Mouse (Mus musculus): Measurements from ENCODE around the gene Vps54. TPM values are rescaled to one million over a fixed set of nuclear protein-coding genes. Genes with fewer than 3 reads are reported as not detected.
"Not testable (repeated sequence)": the region's sequence is repeated elsewhere in the genome, so short reads cannot be mapped to it uniquely, and the experiment has no call there.

The Vps54 gene
- polyA plus RNA-seq (2012; rRNA removed), result 25.6 and 25.9 TPM in 2 replicates

DNA sequence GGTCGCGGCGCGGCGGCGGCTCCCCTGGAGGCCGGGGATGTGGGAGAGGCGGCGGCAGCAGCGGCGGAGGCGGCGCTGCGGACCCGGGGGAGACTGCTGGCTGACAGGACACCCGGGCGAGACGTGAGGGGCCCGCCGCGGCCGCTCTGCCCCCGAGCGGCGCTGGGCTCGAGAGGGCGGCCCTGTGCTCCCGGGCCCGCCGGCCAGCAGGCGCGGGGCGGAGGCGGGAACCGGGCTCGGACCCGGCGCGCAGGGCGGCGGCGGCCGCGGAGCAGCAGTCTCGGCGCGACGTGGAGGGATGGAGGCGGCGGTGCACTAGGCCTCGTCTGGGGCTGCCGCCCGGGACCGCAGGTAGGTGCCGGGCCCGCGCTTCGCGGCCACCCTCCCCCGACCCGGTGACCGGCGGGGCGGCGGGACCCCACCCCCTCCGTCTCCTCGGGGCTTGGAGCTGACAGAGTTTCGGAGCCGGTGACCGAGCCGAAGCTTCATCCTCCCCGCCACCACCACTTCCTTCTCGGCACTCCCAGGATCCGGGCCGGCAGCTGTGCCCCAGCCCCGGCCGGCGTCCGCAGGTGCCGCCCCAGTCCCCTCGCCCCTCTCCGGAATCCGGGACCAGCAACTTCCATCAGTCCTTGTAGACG, at the start of gene Vps54:
Gene Vps54, plus strand, starts transcription at position 261 of the 641 bp plus-strand sequence.
- DNase-seq (ENCODE audit: extremely low spot score in 1 of 2, low spot score in 1 of 2), result peak in 1 of 2 experiments; percentile 28

DNA sequence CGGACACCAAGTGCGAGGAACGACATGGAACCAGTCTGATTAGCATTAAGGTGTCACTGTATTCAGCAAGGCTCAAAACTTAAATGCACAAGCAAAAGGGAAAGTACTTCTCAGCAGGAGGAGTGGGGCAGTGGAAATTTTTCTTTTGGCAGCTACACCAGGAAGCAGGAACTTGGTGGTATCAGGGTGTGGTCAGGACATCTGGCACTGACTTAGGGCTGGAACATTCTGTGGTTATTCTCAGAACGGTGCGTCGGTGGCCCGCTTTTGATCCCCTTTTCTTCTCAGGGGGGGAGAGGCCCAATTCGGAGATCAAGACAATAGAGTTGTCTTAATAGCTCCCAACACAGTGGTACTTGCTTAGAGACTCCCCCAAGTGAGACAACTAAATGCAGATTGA, 47.3 kb upstream of the Vps54 start:
- not testable (repeated sequence) for DNase-seq (ENCODE audit: extremely low spot score in 1 of 2, low spot score in 1 of 2)

DNA sequence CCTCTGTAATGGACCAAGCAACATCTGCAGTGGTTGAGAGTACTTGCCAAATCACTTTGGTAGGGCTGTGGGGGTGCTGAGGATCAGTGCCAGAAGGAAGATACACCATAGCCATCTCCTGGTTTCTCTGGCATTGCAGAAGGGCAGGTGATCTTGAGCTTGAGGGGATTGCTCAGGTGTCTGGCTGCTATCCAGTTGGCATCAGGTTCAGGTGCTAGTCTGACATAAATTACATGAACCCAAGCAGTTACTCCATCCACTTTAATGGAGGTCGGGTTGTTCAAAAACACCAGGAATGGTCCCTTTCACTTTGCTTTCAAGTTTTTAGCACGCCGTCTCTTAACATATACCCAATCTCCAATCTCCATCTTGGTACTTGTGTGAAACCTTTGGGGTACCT, 44.2 kb upstream of the Vps54 start:
- no peak for DNase-seq (ENCODE audit: extremely low spot score in 1 of 2, low spot score in 1 of 2)

DNA sequence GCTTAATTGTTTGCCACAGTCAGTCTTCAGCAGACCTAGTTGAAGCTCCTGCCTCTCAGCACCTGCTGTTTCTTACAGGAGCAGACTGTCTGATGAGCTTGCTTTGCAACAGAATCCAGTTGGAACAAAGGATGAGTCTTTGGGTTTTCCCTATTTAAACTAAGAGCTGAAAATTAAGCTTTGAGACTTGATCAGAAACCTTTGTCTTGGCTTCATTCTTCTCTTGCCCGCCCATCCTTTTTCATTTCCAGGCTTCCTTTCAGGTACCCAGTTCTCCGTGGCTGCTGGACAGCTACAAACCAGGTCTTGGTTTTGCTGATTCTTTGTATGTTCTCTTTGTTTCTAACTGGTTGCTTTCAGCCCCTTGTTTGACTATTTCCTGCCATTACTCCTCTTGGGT, 30.0 kb upstream of the Vps54 start:
- no peak for DNase-seq (ENCODE audit: extremely low spot score in 1 of 2, low spot score in 1 of 2)

DNA sequence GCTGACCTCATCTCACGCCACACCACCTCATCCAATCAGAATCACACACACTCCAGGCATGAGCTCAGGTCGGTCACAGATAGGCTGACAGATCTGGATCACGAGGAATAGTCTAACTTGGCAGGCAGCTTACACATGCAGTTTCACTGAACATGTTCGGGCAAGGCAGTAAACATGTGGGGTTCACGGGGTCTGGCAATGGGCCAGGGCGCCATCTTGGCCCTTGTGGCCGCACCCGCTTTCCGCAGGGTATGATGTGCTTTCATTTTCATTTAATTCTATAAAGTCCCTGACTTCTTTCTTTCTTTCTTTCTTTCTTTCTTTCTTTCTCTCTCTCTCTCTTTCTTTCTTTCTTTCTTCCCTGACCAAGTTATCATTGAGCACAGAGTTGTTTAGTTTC, 29.4 kb upstream of the Vps54 start:
- not testable (repeated sequence) for DNase-seq (ENCODE audit: extremely low spot score in 1 of 2, low spot score in 1 of 2)

DNA sequence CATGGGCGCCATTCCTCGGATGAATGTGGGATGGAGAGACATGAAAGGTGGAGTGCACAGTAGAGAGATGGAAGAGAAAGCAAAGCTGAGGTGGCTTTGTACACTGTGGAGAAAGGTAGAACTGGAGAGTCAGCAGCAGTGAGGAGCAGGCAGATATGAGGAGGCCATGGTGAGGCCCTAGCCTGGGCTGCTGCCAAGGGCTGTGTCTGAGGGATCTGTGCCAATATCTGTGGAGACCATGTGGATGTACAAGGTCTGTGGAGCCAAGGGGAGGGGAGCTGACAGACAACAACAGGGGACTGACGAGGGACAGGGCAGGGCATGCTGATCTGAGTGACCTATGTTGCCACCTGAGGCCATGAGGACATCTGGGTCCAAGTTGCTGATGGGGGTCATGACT, 21.7 kb upstream of the Vps54 start:
- DNase-seq (ENCODE audit: extremely low spot score in 1 of 2, low spot score in 1 of 2), result no peak

DNA sequence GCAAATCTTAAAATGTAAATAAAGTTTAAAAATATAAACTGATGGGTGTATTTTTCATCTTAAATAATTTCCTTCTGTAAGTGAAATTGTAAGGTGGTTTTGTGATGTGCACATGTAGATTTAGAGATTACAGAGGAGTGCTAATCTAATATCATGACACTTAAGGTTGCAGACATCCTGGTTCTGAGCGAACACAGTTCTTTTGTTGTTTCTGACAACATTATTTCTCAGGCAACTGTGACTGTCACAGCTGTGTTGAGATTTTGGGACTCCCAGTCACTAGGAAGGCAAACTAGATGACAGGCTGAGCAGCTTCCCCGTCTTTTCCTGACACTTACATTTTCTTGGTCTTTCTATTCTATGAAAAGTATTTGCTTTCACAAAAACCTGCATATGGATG, 19.8 kb upstream of the Vps54 start:
- no peak for DNase-seq (ENCODE audit: extremely low spot score in 1 of 2, low spot score in 1 of 2)

DNA sequence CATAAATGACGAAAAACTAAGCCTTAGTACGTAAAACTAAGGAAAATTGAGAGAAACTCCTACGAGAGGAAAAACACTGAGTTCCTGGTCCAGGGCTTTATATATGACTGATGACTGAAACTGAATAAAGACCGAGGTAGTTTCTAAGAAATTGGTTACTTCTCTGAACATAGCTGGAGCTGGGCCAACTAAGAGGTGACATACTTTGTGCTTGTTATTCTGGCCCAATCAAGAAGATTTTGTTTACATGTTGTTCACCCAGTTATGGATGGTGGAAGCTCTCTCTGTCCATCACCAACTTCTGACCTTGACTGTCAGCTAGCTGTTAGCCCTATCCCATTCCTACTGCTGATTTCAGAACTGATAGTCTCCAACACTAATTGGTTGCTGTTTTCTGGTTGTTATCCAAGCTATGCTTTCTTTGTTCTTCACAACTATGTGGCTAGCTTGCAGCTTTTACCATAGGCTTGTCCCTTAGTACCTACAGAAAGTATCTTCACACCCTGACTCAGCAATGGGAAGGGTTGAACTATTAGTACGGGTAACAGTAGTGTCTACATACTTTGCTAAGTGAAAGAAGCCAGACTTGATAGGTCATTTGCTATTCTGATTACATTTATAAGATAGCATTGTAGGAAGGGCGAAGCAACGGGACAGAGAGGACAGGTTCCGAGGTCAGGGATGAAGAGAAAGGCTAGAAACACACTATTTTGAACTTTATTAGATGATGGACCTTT, 19.1 kb upstream of the Vps54 start:
- DNase-seq (ENCODE audit: extremely low spot score in 1 of 2, low spot score in 1 of 2), result no peak

DNA sequence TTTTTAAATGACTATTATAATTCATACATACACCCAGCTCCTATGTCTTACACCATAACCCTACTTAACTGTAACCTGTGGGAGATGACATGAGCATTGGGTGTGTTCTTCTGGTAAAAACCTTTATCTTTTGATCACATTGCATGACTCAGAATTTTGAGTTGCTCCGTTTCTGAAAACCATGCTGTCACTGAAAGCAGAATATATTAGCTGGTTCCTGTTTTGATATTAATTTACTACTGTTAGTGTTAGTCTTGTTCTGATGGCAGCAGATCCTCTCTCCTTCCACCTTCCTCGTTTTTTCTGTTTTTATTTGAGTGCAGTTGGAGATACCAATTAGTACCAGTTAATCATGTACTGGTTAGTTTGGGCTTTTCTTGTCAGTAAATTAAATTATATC, 18.3 kb upstream of the Vps54 start:
- no peak for DNase-seq (ENCODE audit: extremely low spot score in 1 of 2, low spot score in 1 of 2)

DNA sequence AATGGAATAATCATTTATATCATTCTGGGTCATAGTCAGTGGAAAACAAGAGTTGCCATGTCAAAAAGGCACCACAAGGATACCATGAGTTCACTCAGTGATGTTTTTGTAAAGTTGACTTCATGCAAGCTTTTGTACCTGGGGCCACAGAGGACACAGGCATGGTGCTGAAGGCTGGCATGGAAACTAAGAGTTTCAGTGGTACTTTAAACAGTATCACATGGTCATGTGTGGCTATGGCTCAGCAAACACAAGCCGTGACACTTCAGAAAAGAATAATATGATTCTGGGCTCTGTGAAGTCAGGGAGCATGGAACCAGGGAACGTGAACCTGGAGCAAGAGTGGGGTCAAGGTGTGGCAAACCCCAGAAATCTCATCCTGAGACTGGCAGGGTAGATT, 17.7 kb upstream of the Vps54 start:
- DNase-seq (ENCODE audit: extremely low spot score in 1 of 2, low spot score in 1 of 2), result no peak

DNA sequence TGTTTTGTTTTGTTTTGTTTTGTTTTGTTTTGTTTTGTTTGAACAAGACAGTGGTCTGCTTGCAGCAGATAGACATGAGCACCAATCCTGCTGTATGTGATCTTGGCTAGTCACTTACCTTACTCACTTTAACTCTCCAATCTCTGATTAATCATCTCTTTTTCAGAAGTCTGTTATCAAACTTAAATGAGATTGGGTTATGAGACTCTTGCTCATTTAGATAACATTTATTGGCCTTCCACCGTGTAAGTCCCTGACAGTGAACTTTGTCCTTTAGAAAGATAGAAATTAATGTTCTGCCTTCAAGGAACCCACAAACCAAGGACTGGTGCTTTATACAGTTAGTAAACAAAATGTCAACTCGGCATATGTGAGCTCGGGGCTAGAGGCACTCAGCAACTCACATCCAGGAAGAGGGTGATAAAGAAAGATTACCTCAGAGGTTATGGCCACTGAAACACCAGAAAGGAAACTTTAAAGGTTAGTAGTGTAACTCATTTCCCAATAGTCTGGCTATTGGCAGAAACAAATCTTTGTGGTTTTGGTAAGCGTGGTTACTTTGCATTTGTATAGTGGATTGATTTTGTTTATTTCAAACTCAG, 16.4 kb upstream of the Vps54 start:
- DNase-seq (ENCODE audit: extremely low spot score in 1 of 2, low spot score in 1 of 2), result no peak

DNA sequence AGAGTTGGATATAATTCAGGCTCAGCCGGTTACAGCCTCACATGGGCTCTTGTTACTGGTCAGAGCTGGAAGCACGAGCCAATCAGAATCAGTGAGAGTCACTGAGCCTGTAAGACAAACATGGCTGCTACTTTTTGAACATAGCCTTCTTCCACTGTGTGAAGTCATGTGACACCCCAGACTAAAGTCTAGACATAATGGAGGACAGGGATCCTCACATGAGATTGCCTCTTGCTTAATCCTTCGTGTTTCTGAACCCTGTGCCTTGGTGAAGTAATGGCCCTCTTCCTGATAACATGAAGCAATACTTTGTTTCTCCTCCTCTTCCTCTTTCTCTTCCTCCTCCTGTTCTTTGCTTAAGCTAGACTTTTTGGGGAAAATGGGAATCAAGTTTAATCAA, 15.5 kb upstream of the Vps54 start:
- DNase-seq (ENCODE audit: extremely low spot score in 1 of 2, low spot score in 1 of 2), result no peak

DNA sequence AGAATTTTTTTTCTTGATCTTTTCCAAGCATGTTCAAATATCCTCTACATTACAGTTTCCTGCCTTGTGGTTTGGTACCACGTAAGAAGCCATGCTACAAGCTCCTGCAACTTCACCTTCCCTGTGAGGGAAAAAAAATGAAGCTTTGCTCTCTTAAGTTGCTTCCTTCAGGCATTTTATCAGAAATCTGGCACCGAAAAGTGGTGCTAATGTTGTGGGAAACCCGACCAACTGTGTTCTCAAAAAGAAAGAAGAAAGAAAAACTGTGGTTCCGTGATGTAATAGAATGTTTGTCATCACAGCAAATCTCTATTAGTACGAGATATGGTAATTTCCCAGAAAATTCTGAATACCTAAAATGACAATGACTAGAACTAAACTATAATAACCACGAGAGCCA, 15.0 kb upstream of the Vps54 start:
- no peak for DNase-seq (ENCODE audit: extremely low spot score in 1 of 2, low spot score in 1 of 2)

DNA sequence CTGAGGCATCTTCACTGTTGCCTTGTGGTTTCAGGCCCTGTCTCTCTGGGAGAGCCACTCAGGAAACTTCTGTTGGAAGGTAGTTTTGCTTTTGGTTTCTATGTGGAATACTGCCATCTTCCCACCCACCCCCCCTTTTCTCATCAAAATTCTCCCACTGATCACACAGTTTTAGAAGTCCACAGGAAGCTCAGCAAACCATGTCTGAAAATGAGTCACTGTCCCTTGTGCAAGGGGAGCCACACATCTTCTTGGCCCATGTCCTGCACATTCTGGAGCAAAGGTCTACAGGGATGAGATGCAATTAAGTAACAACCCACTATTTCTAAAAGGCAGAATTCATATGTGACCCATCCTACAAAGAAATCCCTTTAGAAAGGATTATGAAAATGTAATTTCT, 14.6 kb upstream of the Vps54 start:
- DNase-seq (ENCODE audit: extremely low spot score in 1 of 2, low spot score in 1 of 2), result no peak

DNA sequence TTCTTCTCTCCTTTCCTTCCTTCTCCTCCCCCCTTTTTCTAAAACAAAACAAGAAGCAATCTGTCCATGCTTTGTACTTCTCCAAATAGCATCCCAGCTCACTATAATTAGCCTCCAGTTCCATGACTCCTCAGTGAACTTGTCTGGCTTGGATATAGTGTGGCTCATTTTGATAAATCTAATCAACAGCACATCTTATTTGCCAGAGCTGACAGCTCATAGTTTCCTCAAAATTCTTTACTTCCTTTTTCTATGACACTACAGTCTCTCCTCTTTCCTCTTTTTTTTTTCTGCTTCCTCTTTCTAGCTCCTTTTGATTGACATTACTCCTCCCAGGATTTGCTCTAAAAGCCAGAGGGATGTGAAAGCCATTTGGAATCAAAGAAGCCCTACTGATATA, 14.1 kb upstream of the Vps54 start:
- no peak for DNase-seq (ENCODE audit: extremely low spot score in 1 of 2, low spot score in 1 of 2)

DNA sequence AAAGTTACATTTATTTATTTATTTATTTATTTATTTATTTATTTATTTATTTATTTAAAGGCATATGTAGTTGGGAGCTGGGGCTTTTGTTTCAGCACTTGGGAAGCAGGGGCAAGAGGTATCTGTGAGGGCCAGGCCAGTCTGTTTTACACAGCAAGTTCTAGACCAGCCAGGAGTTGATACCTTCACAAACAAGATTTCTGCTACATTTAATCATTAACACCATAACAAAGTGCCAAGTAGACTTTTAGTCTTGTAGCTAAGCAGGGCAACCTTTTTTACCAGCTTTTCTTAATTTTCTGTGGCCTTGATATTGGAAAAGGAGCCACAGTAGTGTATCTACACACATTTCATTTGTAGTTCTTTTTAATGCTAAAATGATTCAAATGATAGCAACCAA, 3.7 kb upstream of the Vps54 start:
- no peak for DNase-seq (ENCODE audit: extremely low spot score in 1 of 2, low spot score in 1 of 2)

DNA sequence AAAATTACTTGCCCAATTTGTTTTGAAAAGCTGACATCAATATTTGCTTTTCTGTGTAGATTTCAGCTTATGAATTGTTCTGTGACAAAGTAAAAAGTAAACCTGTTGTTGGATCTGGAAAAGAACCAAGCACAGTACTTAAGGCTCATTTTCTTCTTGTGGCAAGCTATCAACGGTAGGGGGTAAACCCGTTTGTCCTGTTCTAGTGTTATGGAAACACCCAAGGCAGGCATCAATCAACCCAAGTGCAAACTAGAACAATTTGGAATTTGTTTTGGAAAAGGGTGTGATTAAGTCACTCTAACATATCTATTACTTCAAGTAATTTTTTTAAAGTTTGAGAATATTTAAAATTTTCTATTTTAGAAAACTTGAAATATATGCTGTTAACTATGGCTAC, 3.3 kb upstream of the Vps54 start:
- DNase-seq (ENCODE audit: extremely low spot score in 1 of 2, low spot score in 1 of 2), result no peak

DNA sequence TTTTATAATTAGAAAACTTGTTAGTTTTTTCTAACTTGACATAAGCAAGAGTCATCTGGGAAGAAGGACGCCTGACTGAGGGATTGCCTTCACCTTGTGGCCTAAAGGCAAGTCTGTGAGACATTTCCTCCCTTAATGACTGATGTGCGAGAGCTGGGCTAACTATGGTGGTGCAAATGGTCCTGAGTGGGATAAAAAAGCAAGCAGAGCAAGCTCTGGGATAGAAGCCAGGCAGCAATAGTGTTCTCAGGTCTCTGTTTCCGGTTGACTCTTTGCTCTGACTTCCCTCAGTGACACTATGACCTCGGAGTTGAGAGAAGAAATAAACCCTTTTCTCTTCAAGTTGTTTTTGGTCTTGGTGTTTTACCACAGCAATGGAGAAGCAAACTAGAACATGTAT, 2.1 kb upstream of the Vps54 start:
- DNase-seq (ENCODE audit: extremely low spot score in 1 of 2, low spot score in 1 of 2), result no peak

DNA sequence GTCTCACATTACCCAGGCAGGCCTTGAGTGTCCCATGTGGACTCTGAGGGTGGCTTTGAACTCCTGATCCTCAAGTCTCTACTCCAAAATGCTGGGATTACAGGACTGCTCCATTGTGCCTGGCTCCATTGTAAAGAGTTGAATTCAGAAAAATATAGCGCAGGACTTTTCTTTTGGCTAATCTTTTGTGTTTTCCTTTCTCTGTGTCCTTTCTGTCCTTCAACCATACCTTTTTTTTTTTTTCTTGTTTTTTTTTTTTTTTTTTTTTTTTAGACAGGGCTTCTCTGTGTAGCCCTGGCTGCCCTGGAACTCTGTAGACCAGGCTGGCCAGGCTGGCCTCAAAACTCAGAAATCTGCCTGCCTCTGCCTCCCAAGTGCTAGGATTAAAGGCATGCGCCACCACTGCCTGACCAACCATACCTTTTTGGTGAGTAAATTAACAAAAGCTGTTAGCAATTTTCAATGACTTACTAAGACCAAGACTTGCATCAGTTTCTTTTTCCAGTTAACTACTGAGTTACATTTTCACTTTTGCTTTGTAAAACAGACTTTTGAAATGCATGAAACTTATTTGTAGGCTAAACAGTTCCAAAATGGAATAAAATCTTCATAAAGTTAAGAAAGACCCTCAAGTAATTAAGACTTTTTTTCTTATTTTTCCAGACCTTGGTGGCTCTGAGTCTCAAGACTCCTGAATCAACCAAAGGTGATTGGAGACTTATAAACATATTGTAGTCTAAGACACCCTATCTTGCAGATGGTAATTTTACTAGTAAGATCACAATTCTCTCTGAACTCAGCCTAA, 1.4 kb upstream of the Vps54 start:
- DNase-seq (ENCODE audit: extremely low spot score in 1 of 2, low spot score in 1 of 2), result no peak

DNA sequence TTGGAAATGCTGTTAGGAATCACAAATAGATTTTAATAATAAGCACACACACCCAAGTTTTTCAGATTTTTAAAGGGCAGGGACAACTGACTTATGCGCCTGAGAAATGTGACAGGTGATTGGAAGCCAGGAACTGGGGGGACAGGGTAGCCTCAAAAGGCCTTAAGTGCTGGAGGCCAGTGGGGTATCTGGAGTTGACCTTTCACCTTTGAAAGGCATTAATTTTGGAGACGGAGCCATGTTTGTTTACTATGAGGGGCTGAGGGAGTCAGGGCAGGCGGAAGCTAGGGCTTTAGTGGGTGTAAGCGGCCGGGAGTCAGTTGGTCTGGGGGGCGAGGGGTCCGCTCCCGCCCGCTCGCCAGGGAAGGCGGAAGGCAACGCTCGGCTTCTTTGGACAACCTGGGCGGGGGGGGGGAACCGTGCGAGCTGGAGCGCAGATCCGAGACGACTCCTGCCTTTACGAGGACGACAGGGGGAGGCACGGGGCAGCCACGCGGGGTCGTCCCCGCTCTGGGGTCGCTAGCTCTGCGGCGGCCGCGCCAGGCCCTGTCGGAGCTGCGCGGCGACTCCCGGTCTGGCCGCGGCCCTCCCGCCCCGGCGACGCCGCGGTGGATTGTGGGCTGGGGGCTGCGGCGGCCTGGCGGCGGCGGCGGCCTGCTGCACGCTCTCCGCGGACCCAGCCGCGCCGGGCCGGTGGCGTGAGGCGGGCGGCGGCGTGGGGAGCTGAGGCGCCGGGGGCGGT, 631 bp upstream of the Vps54 start:
- DNase-seq (ENCODE audit: extremely low spot score in 1 of 2, low spot score in 1 of 2), result no peak

Data from frontal cortex, adult 2 months (tissue).